ENCODE assay signal across 8 mouse cellular contexts in genomic region chr7:80582821-80583451, GRCm38 (mm10). TPM values are rescaled to one million over a fixed set of nuclear protein-coding genes. Genes with fewer than 3 reads are reported as not detected.
DNase-seq lines count a peak whose midpoint lies in the region; ATAC-seq and TF ChIP-seq lines count a peak whose summit lies in the region.

No protein-coding gene starts in this region.

- H3K4me1 ChIP-seq in kidney, postnatal 0 days (replicated peaks; ENCODE audit: insufficient read depth, low read length): peaks cover 19% of the 10 kb centered on the region; the same call in 1 of the 2 replicates
- H3K4me1 ChIP-seq in cerebellum, adult 2 months (ENCODE audit: control insufficient read depth, insufficient read depth, low read length): peaks cover 22% of the 10 kb centered on the region

- H3K27ac ChIP-seq in kidney, postnatal 0 days: peak overlapping the region; percentile 61
- H3K27ac ChIP-seq in macrophage: peak overlapping the region; percentile 46
- H3K27ac ChIP-seq in cerebellum, adult 2 months (ENCODE audit: insufficient read depth, low read length): no peak overlapping the region

- intact Hi-C loops in left cerebral cortex, postnatal 4 days (cut with DNase I): no loop called here

- H3K79me2 ChIP-seq in macrophage (ENCODE audit: inconsistent target): no peaks in the 10 kb centered on the region

- no peaks in the 10 kb centered on the region for H3K9me3 ChIP-seq in kidney, postnatal 0 days (replicated peaks; ENCODE audit: low read length)

- ATAC-seq in kidney, postnatal 0 days (replicated peaks; ENCODE audit: low FRiP score, low read depth): 0 out of 2 replicates have a peak, but pooled peaks have one; percentile 19

- H3K4me3 ChIP-seq in kidney, postnatal 0 days (replicated peaks; ENCODE audit: low read depth, low read length): no peak overlapping the region
- H3K4me3 ChIP-seq in macrophage (ENCODE audit: inconsistent target): peak overlapping the region; percentile 13; the same call in 1 of the 2 replicates
- no peak overlapping the region for H3K4me3 ChIP-seq in cerebellum, adult 2 months (replicated peaks; ENCODE audit: insufficient read depth, low read depth, low read length)

- 34% methylated on average over 20 of the region's 20 CpGs for WGBS in kidney, postnatal 0 days
- WGBS in macrophage (ENCODE audit: missing documents): 3% methylated on average over 20 of the region's 20 CpGs
- WGBS in cerebellum, adult 2 months: 79% methylated on average over 20 of the region's 20 CpGs

- no peaks in the 10 kb centered on the region for H3K27me3 ChIP-seq in kidney, postnatal 0 days (ENCODE audit: insufficient read depth, low read length)
- H3K27me3 ChIP-seq in cerebellum, adult 2 months (ENCODE audit: control insufficient read depth, insufficient read depth, low read length): no peaks in the 10 kb centered on the region

- H3K9ac ChIP-seq in kidney, postnatal 0 days (ENCODE audit: low read depth, low read length): no peak overlapping the region

- no peak for TF ChIP-seq CTCF in kidney, postnatal 0 days (IDR thresholded peaks at IDR 0.05; ENCODE audit: low read depth)
- TF ChIP-seq CTCF in cerebellum, adult 2 months (IDR thresholded peaks at IDR 0.05; ENCODE audit: borderline replicate concordance, insufficient read depth, low read depth, low read length): no peak

- H3K36me3 ChIP-seq in kidney, postnatal 0 days (ENCODE audit: insufficient read depth, low read length): no peaks in the 10 kb centered on the region
- no peaks in the 10 kb centered on the region for H3K36me3 ChIP-seq in macrophage (ENCODE audit: inconsistent target)

- H3K4me2 ChIP-seq in kidney, postnatal 0 days (ENCODE audit: low read length): peak overlapping the region; percentile 34; the same call in 1 of the 2 replicates

- no peak for TF ChIP-seq POLR2A in cerebellum, adult 2 months (IDR thresholded peaks at IDR 0.05; ENCODE audit: borderline replicate concordance, insufficient read depth, low read length)

- DNase-seq in embryo, embryonic 10 days (ENCODE audit: low spot score): peak; percentile 34
- DNase-seq in embryo, embryonic 9.5 days (ENCODE audit: extremely low spot score): no peak
- DNase-seq in heart, adult 9 months (ENCODE audit: low spot score in 2 of 2): peak; percentile 60 to 67
- DNase-seq in kidney, postnatal 0 days (ENCODE audit: low spot score): peak; percentile 86
- no peak for DNase-seq in left cerebral cortex, postnatal 4 days
- no peak for DNase-seq in cerebellum, postnatal 14 days
- DNase-seq in cerebellum, adult 2 months: no peak

RNA-seq across cellular contexts. Expression of gene Blm, which starts 48.0 kb away (rescaled TPM):
- 6.7 and 8.5 TPM in 2 replicates for polyA plus RNA-seq in kidney, postnatal 0 days (2015; fragmentation: Nextera tagmentation; extraction: Ambion mirVana)
- 10 to 100 TPM in 24 of 26 experiments, 1 to 10 TPM in 2; 6.5 to 42.8 (median 27.5) TPM for total RNA-seq in macrophage (2018; cell fraction: chromatin; rRNA removed)
- total RNA-seq in macrophage (2018; cell fraction: cytosol; rRNA removed): 1 to 10 TPM; 2.1 to 5.1 (median 3.8) TPM
- 10 to 100 TPM in 22 of 26 experiments, 1 to 10 TPM in 4; 7.3 to 52.8 (median 15.7) TPM for total RNA-seq in macrophage (2018; cell fraction: nucleus; rRNA removed)
- 2.5 to 9.1 TPM (median 7.2 TPM) in 3 replicates for polyA plus RNA-seq in macrophage (2018)
- total RNA-seq in left cerebral cortex, postnatal 4 days (2021): 10 to 100 TPM; 10.6 to 11.9 TPM
- polyA plus RNA-seq in cerebellum, adult 2 months (2012; rRNA removed): 5.4 and 6.4 TPM in 2 replicates

Comparison
In these comparisons a context has a peak if more than half of its experiments do, and no peak if none do; other contexts are left out.
1. DNase-seq: peak in embryo, embryonic 10 days (single experiment), heart, adult 9 months (2 of 2) and kidney, postnatal 0 days (single experiment); none in embryo, embryonic 9.5 days (single experiment), left cerebral cortex, postnatal 4 days (single experiment), cerebellum, postnatal 14 days (0 of 2) and cerebellum, adult 2 months (0 of 2).